Mouse (Mus musculus) layer of hippocampus, adult 9-11 months (tissue): Measurements from ENCODE around the gene Hist1h1b.
"Not testable (repeated sequence)": the region's sequence is repeated elsewhere in the genome, so short reads cannot be mapped to it uniquely, and the experiment has no call there.

Source experiments
- DNase-seq: peaks from one replicate; pipeline ENCODE4 v3.0.0; 2022

The Hist1h1b gene

GRCm38 (mm10) chr13:21779767-21780731, at the start of gene Hist1h1b:
Gene Hist1h1b, minus strand, starts transcription at chr13:21780625.
- peak; percentile 33 for DNase-seq

DNA sequence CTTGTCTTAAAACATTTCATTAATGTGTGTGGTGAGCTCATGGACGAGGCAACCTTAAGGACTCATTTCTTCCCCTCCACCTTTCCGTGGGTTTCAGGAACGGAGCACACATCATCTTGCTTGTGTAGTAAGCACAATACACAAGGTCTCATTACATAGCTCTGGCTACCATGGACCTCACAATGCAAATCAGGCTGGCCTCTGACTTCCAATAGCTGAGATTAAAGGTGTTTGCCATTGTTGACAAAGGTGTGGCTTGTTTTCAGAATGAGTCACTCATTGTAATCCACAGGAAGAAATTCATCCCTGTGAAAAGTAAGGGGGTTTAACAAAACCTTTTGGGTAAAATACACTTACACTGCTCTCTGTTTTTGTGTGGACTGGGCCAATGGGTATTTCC, 48.1 kb upstream of the Hist1h1b start:
- no peak for DNase-seq

DNA sequence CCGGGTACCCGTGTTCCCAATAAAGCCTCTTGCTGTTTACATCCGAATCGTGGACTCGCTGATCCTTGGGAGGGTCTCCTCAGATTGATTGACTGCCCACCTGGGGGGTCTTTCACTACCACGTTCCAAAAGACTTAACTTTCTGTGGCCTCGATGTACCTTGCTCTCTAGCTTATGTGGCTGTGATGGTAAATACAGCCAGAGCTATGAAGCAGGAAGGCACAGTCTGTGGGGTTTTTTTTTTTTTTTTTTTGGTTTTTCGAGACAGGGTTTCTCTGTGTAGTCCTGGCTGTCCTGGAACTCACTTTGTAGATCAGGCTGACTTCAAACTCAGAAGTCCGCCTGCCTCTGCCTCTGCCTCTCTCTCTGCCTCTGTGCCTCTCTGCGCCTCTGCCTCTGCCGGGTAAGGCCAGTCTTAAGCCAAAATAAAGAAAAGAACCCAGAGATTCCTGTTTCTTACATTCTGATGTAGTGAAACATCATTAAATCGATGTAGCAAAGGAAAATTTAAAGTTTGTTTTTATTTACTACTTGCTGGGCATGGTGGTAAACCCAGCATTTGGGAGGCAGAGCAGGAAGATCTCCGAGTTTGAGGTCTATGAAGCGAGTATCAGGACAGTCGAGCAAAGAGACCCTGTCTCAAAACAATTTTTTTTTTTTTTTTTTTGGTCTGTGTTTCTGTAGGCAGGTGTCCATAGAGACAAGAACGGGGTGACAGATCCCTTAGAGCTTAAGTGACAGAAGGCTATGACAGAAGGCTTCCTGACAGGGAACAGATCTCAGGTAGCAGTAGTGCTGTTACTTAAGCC, 39.9 kb upstream of the Hist1h1b start:
- not testable (repeated sequence) for DNase-seq

GRCm38 (mm10) chr13:21812092-21812491, 31.7 kb upstream of the Hist1h1b start:
- not testable (repeated sequence) for DNase-seq

- DNase-seq: peak; percentile 60
Measured at GRCm38 (mm10) chr13:21811539-21811938, 31.1 kb upstream of the Hist1h1b start, which contains the start of gene Hist1h4m. Gene Hist1h4m, plus strand, starts transcription at chr13:21811746.

DNA sequence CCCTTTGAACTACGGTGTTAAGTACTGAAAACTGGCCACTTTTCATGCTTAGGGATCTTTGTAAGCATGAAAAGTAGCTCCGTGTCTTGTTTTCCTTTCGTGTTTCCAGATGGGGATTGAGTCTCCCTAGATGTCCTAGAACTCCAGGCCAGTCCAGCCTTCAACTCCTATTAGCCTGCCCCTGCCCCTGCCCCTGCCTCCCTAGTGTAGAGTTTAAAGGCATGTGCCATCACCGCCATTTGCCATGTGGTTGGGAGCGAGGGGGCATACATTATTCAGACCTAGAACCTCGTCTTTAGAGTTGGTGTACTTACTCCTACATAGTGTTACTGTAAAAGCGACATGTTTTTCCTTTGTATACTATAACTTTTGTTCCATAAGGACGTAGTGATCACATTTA, 30.6 kb upstream of the Hist1h1b start:
- DNase-seq: not testable (repeated sequence)

- not testable (repeated sequence) for DNase-seq
Measured at GRCm38 (mm10) chr13:21810073-21810472, 29.6 kb upstream of the Hist1h1b start, which contains the start of the genes Hist1h2bq and Hist1h2ao. Gene Hist1h2bq, minus strand, starts transcription at chr13:21810197. Gene Hist1h2ao, plus strand, starts transcription at chr13:21810465.

DNA sequence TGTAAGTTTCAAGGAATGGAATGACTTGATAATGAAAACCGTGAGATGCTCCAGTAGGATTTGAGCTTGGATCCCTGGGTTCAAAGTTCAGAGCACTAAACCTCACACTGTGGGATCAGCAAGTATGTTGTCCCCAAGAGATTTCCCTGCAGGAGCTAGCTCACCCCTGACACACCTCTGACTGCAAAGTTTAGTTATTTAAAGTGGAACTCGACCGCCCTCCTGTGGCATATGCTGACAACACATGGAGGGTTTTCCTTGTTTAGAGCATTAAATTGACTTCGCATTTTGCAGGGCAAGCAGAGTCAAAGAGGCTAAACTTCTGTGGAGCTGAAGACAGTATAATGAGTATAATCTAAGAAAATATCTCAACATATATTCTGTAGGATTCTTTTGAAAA, 22.6 kb upstream of the Hist1h1b start:
- DNase-seq: not testable (repeated sequence)

DNA sequence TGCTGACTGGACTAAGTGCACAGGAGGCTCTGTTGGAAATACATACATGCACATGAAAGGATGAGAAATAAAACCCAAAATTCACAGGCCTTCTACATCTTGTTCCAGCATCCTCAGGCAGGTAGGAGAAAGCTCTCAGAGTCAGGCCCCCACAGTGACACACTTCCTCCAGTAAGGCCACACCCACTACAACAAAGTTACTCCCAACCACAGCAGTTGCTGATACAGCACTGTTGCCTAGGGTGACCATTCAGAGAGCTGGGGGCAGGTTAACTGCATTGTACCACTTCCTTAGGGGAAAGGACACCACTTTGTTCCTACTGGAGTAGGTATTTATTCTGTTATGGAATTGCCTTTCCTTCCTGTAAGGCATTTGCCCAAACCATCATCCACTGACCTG, 16.7 kb upstream of the Hist1h1b start:
- DNase-seq: not testable (repeated sequence)

GRCm38 (mm10) chr13:21795584-21795983, 15.2 kb upstream of the Hist1h1b start:
- no peak for DNase-seq

GRCm38 (mm10) chr13:21790601-21791283, 10.3 kb upstream of the Hist1h1b start:
- no peak for DNase-seq

DNA sequence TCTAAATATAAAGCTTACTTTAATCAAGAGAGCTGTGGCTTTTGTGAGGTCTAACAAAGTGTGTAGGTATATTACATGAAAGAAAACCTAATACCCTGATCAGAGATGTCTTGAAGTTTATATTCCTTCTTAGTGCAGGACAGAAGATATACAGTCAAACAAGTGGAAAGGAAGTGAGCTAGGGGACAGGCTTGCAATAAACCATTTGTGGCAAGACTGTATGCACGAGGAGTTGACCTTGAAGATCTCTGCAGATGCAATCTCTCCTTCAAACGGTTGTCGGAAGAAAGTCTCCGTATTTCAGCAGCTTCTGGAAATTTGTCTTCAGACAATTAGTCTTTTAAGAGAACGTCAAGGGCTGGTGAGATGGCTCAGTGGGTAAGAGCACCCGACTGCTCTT, 9.5 kb upstream of the Hist1h1b start:
- no peak for DNase-seq

DNA sequence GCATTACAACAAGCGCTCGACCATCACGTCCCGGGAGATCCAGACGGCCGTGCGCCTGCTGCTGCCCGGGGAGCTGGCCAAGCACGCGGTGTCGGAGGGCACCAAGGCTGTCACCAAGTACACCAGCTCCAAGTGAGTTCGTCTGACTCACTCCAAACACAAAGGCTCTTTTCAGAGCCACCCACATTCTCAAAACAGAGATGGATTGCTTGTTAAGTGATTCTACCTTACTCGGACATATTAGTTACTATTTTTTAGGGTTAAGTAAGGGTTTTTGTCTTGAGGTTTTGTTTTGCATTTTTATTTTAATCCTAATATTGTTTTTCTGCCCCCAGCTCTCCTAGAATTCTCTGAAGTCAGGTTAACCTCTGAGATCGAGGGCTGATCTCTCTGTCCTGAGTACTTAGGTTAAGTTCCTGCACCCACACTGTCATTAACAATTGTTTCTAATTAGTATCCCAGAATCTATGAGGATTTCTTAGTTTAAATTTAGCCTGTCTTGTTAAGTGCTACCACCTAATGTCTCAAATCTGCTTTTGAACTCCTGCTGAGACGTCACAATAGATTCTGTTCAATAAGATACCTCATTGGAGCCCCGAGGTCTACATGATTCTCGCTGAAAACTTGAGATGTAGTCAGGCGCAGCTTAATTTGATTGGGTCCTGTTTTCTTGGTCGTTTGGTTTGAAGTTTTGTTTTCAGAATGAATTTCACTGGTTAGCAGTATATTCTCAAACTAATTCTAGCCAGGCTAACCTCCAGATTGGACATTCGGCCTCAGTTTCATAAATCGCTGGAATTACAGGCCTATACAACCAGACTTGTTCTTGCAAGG, 7.6 kb upstream of the Hist1h1b start:
- DNase-seq: no peak

DNA sequence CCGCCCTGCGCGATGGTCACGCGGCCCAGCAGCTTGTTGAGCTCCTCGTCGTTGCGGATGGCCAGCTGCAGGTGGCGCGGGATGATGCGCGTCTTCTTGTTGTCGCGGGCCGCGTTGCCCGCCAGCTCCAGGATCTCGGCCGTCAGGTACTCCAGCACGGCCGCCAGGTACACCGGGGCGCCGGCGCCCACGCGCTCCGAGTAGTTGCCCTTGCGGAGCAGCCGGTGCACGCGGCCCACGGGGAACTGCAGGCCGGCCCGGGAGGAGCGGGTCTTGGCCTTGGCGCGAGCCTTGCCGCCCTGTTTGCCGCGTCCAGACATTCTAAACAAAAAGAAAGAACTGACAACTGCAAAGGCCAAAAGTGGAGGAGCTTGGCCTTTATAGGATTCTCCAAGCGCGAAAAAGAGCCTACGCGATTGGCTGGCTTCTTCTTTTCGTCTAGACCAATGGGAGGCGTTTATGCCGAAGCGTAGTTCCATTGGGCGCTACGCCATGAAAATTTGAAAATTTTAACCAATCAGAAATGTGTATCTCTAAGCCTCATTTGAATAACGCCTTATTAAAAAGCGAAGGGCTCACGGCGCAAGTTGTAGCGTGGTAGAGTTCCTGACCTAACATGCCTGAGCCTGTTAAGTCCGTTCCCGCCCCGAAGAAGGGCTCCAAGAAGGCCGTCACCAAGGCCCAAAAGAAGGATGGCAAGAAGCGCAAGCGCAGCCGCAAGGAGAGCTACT, 6.6 kb upstream of the Hist1h1b start, which contains the start of the genes Hist1h2an and Hist1h2bp:
Gene Hist1h2an, minus strand, starts transcription at position 320 of the 731 bp plus-strand sequence.
Gene Hist1h2bp, plus strand, starts transcription at position 563 of the 731 bp plus-strand sequence.
- DNase-seq: peak; percentile 95

DNA sequence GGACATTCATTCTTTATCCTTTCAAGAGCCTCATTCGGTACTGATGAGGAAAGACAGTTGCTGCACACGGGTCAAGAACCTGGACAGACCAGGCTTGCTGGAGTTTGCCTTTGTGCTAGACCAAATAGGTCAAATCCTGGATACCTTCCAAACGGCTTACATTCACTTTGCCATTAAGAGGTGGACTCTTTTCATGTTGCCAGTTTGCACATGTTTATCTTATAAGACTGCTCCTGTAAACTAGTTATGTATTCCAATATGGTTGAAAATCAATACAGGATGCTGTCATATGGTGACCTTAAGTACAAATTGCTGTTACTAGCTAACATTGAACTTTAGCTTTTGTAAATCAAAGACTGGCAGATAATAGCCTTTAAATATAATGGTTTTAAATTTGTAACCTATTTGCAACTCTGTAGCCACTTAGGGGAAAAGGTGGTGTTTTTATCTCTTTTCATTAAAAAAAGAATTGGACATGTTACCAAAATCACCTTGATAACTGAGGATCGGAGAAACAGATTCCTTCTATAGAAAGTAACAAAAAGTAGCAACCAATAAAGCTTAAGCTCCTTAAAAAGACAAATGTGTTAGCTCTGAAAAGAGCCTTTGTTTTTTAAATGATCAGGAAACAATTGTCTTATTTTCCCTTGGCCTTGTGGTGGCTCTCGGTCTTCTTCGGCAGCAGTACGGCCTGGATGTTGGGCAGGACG, 5.9 kb upstream of the Hist1h1b start:
- no peak for DNase-seq

DNA sequence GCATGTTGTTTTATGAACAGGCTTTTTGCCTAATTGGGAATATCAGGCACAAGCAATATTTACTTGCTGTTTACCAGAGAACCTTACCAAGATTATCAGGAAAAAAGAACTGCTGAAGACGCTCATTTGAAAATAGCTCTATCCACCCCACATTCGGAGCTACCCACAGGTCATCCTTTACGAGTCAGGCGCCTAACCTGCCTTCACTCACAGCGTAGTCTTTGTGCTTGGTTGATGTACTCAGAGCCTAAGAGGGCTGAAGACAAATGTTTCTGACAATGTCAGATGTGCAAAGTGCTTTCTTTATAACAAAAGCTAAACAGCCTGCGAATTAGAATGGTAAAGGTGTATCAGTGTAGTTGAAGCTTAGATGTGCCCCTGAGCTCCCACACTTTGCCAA, 3.9 kb upstream of the Hist1h1b start:
- DNase-seq: no peak

- peak; percentile 28 for DNase-seq
Measured at GRCm38 (mm10) chr13:21783734-21784161, 3.3 kb upstream of the Hist1h1b start.

DNA sequence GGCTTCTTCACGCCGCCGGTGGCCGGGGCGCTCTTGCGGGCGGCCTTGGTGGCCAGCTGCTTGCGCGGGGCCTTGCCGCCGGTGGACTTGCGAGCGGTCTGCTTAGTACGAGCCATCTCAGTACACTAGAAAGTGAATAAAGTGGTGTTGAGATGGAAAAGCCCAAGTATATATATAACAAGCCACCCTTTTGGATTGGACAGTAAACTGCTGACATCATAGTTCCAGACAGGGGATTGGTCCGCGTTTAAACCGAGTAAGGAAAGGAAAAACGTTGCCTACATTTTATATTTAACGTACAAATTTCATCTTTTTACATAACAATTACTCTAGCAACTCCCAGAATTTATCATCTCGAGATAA, 2.8 kb upstream of the Hist1h1b start, which contains the start of gene Hist1h3i:
Gene Hist1h3i, minus strand, starts transcription at position 116 of the 363 bp plus-strand sequence.
- DNase-seq: peak; percentile 76

DNA sequence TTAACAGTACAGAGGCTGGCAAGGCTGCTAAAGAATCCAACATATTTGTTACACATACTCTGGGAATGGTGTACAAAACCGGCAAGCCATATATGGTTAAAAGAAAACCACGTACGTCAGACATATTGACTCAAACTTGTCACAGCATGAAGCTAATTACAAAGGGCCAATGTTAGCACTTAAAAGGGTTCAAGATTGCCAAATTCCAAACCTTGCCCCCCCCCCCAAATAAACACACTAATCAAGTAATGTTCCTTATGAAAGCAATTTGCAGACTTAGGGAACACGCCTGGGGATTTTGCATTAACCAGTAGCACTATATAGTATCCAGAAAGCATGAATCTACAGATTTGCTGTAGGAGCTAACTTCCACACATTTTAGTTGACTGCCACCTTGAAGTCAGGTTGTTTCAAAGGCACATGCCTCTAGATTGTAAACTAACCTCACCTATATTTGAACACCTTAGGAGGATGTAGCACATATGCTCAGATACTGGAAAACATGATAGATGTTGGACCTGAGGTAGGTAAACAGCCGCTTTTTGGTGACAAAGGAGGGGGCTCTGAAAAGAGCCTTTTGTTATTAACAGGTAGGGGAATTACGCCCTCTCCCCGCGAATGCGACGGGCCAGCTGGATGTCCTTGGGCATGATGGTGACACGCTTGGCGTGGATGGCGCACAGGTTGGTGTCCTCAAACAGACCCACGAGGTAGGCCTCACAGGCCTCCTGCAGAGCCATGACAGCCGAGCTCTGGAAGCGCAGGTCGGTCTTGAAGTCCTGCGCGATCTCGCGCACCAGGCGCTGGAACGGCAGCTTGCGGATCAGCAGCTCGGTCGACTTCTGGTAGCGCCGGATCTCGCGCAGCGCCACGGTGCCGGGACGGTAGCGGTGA, 2.2 kb upstream of the Hist1h1b start:
- DNase-seq: not testable (repeated sequence)
